Mouse (Mus musculus): ENCODE measurements around the gene Tbl2.

The Tbl2 gene

DNA sequence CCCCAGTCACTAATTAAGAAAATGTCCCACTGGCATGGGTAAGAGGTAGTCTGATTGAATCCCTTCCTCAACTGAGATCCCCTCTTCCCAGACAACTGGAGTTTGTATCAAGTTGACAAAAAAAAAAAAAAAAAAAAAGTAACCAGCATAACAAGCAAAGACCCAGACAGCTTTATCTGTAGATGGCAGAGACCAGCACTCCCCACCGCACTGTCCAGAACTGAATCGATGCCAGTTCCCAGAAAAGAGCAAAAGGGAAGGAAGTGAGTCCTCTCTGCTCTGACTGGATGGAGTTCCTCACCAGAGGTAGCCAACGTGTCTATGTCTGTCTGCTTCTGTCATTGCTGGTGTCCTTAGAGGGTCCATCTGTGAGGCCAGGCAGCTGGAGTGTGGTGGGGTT lies 3.9 kb upstream of the Tbl2 start:
- in situ Hi-C loops (cut with MboI; ENCODE audit: unreplicated experiment in 2 of 2) = no loop called here

GRCm38 (mm10) chr5:135145955-135146354 lies 3.5 kb upstream of the Tbl2 start:
- in situ Hi-C loops (cut with MboI; ENCODE audit: unreplicated experiment in 2 of 2) = no loop called here

- in situ Hi-C loops (cut with MboI; ENCODE audit: unreplicated experiment in 2 of 2) = no loop called here
These were observed 773 bp upstream of the Tbl2 start for GRCm38 (mm10) chr5:135148715-135149052.

- in situ Hi-C loops (cut with MboI; ENCODE audit: unreplicated experiment in 2 of 2) = no loop called here
These were observed 342 bp downstream of the Tbl2 start for GRCm38 (mm10) chr5:135149820-135150178.

GRCm38 (mm10) chr5:135156496-135156895 lies 7.0 kb downstream of the Tbl2 start:
- in situ Hi-C loops (cut with MboI; ENCODE audit: unreplicated experiment in 2 of 2) = no loop called here

DNA sequence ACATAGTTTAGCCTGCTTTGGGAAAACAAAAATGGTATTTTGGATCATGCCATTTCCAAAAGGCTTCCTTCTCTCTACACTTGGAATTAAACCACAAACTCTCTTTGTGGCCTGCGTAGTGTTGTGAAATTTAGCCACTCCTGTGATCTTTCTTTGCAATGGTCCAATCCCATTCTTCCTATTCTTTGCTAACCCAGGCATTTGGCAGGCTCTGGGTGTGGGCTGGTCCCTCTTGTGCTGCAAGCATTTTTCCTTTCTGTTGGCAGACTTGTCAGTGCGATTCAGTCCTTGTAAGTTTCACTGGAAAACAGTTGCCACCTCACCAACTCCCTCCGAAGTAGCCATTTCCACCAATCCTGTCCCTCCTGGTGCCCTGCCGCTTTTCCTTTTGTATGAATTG lies 11.8 kb downstream of the Tbl2 start:
- in situ Hi-C loops (cut with MboI; ENCODE audit: unreplicated experiment in 2 of 2) = no loop called here

- in situ Hi-C loops (cut with MboI; ENCODE audit: unreplicated experiment in 2 of 2) = no loop called here
These were observed 12.2 kb downstream of the Tbl2 start for GRCm38 (mm10) chr5:135161650-135162049.

GRCm38 (mm10) chr5:135162361-135162760 lies 12.9 kb downstream of the Tbl2 start:
- in situ Hi-C loops (cut with MboI; ENCODE audit: unreplicated experiment in 2 of 2) = no loop called here

DNA sequence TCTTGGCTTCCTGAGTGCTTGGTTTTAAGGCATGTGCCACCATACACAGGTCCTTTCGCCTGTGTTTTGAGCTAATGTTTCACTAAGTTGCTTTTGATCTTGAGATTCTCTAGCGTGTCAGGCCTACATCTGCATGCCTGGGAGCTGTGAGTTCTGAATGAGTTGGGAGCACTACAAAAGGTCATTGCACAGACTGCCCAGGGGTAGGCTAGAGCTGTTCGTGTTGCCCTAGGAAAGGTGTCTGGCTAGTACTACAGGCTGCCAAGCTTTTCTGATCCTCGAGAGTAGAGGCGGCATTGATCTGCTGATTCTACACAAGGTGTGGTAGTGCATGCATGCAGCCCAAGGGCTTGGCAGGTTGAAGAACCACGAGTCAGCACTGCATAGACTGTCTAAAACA lies 13.4 kb downstream of the Tbl2 start:
- in situ Hi-C loops (cut with MboI; ENCODE audit: unreplicated experiment in 2 of 2) = no loop called here

DNA sequence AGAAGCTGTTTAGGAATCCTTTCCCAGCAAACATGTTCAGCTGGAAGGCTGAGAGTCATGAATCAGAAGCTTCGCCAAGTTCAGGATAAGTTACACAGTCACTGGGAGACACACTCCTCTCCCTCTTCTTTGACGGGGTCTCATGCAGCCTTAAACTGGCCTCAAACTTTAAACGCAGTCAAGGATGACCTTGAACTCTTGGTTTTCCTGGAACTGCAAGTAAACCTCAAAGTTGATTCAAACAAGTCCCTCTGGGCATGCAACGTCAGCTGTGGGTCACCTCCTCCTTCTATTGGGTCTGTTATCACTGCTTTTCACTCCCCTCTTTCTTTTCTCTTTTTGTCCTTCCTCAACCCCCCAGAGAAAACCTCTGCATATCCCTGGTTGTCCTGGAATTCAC lies 17.5 kb downstream of the Tbl2 start:
- in situ Hi-C loops (cut with MboI; ENCODE audit: unreplicated experiment in 2 of 2) = no loop called here

GRCm38 (mm10) chr5:135167469-135167868 lies 18.0 kb downstream of the Tbl2 start:
- in situ Hi-C loops (cut with MboI; ENCODE audit: unreplicated experiment in 2 of 2) = no loop called here

DNA sequence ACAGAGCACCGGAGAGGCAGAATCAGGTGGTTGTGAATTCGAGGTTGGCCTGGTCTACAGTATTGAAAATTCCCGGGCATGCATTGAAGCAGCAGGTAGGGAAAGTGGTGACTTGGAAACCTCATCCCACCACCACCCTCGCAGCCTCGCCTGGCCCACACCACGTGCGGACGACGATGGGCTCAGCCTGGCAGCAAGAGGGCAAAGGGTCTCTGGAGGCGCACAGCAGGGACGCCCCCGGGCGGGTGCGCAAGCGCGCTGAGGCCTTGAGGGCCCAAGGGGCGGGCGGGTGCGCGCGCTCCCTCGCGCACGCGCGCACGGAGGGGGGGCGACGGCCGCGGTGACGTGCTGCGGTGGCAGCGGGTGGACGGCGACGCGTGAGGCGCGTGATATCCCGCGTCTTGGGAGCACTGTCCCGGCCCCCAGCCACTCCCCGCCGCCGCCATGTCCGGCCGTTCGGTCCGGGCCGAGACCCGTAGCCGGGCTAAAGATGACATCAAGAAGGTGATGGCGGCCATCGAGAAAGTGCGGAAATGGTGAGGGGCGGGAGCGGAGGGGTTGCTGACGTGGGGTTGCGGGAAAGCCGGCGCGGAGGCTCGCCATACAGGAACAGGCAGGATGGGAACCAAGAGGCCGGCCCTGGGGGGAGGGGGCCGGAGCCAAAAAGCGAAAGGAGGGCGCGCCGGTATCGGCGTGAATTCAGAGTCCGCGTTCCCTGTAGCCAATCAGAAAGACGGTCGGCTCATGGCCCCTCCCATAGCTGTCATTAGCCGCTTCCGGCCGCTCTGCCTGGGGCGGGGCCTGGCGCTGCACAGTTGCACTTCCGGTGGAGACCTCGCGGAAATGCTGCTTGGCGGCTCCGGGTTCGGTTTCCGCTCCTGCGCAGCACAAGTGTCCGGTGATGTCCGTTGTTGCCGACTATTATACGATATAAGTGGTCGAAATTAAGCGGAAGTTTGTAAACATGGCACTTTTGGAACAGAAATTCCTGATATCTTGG lies 18.9 kb downstream of the Tbl2 start, which contains the start of gene Bcl7b:
TSS of gene Bcl7b (plus strand) at position 221 of the 1,000 bp plus-strand sequence.
- in situ Hi-C loops (cut with MboI; ENCODE audit: unreplicated experiment in 2 of 2) = no loop called here

DNA sequence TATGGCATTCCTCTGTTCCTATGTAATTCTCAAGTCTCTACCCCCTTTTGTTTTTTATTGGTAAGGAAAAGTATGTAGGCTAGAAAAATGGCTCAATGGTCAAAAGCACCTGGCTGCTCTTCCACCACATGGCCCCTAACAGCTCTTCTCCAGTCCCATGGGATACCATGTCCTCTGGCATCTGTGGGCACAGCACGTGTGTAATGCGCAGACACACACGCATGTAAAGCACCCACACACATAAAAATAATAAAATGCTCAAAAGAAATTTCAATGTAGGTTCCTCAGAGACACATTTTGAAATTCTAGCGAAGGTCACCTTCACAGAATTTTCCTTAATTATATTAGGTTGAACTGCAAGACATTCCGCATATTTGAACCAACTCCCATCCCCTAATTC lies 20.0 kb downstream of the Tbl2 start:
- in situ Hi-C loops (cut with MboI; ENCODE audit: unreplicated experiment in 2 of 2) = no loop called here

DNA sequence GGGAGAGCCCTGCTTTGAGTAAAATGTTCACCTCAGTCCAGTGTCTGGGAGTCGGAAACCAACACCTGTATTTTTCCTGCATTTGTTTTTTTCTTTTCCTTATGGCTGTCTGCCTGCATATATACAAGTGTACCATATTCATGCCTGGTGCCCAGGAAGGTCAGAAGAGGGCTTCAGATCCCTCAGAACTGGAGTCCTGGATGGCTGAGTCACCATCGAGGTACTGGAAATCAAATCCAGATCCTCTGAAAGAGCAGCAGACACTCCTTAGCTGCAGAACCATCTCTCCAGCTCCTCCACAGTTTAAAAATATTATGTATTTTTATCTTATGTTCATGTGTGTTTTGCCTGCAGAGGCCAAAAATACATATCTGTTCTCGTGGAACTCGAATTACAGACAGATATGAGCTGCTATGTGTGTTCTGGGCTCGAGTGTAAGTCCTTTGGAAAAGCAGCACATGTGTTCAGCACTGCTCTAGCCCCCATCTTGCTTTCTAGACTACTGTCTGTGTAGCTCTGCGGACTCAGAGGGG lies 22.3 kb downstream of the Tbl2 start:
- in situ Hi-C loops (cut with MboI; ENCODE audit: unreplicated experiment in 2 of 2) = no loop called here

- in situ Hi-C loops (cut with MboI; ENCODE audit: unreplicated experiment in 2 of 2) = no loop called here
These were observed 23.5 kb downstream of the Tbl2 start for GRCm38 (mm10) chr5:135172986-135173385.

DNA sequence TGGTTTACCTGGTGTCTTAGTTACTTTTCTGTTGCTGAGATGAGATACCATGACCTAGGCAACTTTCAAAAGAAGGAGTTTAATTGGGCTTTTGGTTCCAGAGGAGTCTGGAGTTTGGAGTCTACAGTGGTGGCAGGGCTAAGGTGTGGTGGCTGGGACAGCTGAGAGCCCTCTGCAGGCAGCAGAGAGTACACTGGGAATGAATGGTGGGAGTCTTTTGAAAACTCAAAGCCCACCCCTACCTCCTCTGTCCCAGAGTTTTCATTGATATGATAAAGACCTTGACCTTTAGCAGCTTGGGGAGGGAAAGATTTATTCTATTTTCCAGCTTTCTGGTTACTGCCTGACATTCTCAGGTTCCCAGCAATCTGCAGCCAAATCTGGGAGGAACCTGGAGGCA lies 25.6 kb downstream of the Tbl2 start:
- in situ Hi-C loops (cut with MboI; ENCODE audit: unreplicated experiment in 2 of 2) = no loop called here

- in situ Hi-C loops (cut with MboI; ENCODE audit: unreplicated experiment in 2 of 2) = no loop called here
These were observed 29.1 kb downstream of the Tbl2 start for GRCm38 (mm10) chr5:135178523-135178922.

DNA sequence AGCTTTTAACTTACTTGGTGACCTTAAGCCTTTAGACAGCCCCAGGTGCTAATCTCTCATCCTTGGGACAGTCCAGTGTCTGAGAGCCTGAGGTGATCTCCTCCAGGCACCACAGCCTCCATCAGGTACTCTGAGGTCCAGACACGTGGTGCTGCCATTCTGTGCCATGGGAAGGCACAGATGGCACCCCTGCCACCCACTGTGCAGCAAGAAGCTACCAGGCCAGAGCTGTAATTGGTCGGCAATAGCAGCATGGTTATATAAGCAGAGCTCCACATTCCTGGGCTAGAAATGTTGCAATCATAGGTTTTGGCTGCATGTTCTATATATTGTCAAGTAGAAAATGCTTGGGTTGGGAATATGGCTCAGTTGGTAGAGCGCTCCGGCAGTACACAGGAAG lies 29.5 kb downstream of the Tbl2 start:
- in situ Hi-C loops (cut with MboI; ENCODE audit: unreplicated experiment in 2 of 2) = no loop called here

DNA sequence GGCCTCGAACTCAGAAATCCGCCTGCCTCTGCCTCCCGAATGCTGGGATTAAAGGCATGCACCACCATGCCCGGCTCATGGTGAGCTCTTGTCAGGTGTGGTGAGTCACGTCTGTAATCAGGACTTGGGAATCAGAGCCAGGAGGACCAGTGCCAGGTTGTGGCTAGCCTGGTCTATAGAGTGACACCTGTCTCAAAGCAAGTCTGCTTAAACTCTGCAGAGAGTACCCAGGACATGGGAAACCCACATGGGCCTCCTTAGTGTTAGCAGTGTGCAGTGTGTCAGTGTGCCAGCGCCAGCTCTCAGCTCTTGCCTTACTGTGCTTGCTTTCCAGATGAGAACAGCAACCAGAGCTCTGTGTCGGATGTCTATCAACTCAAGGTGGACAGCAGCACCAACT lies 30.2 kb downstream of the Tbl2 start:
- in situ Hi-C loops (cut with MboI; ENCODE audit: unreplicated experiment in 2 of 2) = no loop called here

- in situ Hi-C loops (cut with MboI; ENCODE audit: unreplicated experiment in 2 of 2) = no loop called here
These were observed 31.3 kb downstream of the Tbl2 start for GRCm38 (mm10) chr5:135180796-135181195.

GRCm38 (mm10) chr5:135181776-135182175 lies 32.3 kb downstream of the Tbl2 start:
- in situ Hi-C loops (cut with MboI; ENCODE audit: unreplicated experiment in 2 of 2) = no loop called here

- in situ Hi-C loops (cut with MboI; ENCODE audit: unreplicated experiment in 2 of 2) = no loop called here
These were observed 33.8 kb downstream of the Tbl2 start for GRCm38 (mm10) chr5:135183131-135183861.
